ENCODE assay signal across 17 mouse cellular contexts in the genomic region with DNA sequence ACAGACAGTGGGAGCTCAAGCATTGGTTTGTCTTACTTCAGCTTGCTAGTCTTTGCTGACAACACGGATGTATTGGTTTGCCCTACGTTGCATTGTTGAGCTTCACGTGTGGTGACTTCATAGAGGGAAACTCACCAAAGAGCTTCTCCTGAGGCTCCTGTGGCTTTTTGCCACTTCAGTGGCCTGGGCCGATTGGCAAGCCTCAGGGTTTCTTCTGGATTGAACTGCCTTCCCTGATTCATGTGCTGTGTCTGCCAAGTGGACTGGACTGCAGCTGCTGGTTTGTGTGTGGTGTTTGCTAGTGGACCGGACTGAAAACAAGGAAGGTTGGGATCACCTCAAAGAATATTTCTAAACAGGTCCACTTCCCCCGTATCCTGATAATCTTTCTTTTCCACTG. TPM values are rescaled to one million over a fixed set of nuclear protein-coding genes. Genes with fewer than 3 reads are reported as not detected.
DNase-seq lines count a peak whose midpoint lies in the region; ATAC-seq and TF ChIP-seq lines count a peak whose summit lies in the region.
"Had no signal": no experiment of that assay in that cellular context is flagged by ENCODE, and none has a peak within 500 bp of the region (broad histone marks: within the 10 kb centered on the region; RNA-seq: fewer than 3 reads in every experiment).

No protein-coding gene starts in this region.

- peaks cover 11% of the 10 kb centered on the region; the same call in 1 of the 2 replicates for H3K36me3 ChIP-seq in forebrain, embryonic 13.5 days (ENCODE audit: poor library complexity, severe bottlenecking)
- H3K36me3 ChIP-seq in midbrain, postnatal 0 days (ENCODE audit: insufficient read depth, low read length) = no peaks in the 10 kb centered on the region

- no peaks in the 10 kb centered on the region for H3K9me3 ChIP-seq in forebrain, embryonic 13.5 days (replicated peaks)
- no peaks in the 10 kb centered on the region for H3K9me3 ChIP-seq in midbrain, postnatal 0 days (ENCODE audit: low read length)
- H3K9me3 ChIP-seq: embryonic facial prominence, embryonic 12.5 days; kidney, embryonic 15.5 days; liver, embryonic 12.5 days had no signal

- H3K27ac ChIP-seq in forebrain, embryonic 13.5 days = peak overlapping the region; percentile 62; the same call in 1 of the 2 replicates
- no peak overlapping the region for H3K27ac ChIP-seq in midbrain, postnatal 0 days (ENCODE audit: low read depth, low read length)
- H3K27ac ChIP-seq: embryonic facial prominence, embryonic 12.5 days; kidney, embryonic 15.5 days; liver, embryonic 12.5 days had no signal

- peaks cover 27% of the 10 kb centered on the region for H3K4me1 ChIP-seq in forebrain, embryonic 13.5 days
- H3K4me1 ChIP-seq in midbrain, postnatal 0 days (ENCODE audit: insufficient read depth, low read length) = peaks cover 3% of the 10 kb centered on the region; the same call in 1 of the 2 replicates
- H3K4me1 ChIP-seq: liver, embryonic 12.5 days had no signal

- no peak for ATAC-seq in cerebellum, adult (ENCODE audit: insufficient number of reproducible peaks, low FRiP score, low TSS enrichment)
- ATAC-seq in forebrain, embryonic 13.5 days = no peak
- ATAC-seq in midbrain, postnatal 0 days (ENCODE audit: low FRiP score) = no peak
- ATAC-seq: inflammation-experienced regulatory T-cells, adult 6 months; liver, embryonic 12.5 days had no signal

- no peaks in the 10 kb centered on the region for H3K27me3 ChIP-seq in forebrain, embryonic 13.5 days
- H3K27me3 ChIP-seq in midbrain, postnatal 0 days (ENCODE audit: insufficient read depth, low read length) = no peaks in the 10 kb centered on the region; the same call in 1 of the 2 replicates
- H3K27me3 ChIP-seq: CH12.LX; embryonic facial prominence, embryonic 12.5 days; kidney, embryonic 15.5 days; liver, embryonic 12.5 days had no signal

- 69% methylated on average over 6 of the region's 6 CpGs for WGBS in forebrain, embryonic 13.5 days
- WGBS in midbrain, postnatal 0 days = 70% methylated on average over 6 of the region's 6 CpGs

- TF ChIP-seq CTCF in midbrain, postnatal 0 days (IDR thresholded peaks at IDR 0.05) = no peak

- intact Hi-C loops in left cerebral cortex, postnatal 4 days (cut with DNase I) = no loop called here
- intact Hi-C loops in left cerebral cortex, postnatal 36 days (cut with DNase I) = no loop called here

- no peak overlapping the region for H3K9ac ChIP-seq in forebrain, embryonic 13.5 days
- H3K9ac ChIP-seq in midbrain, postnatal 0 days (replicated peaks; ENCODE audit: low read length, poor library complexity, severe bottlenecking) = no peak overlapping the region
- H3K9ac ChIP-seq: embryonic facial prominence, embryonic 12.5 days; kidney, embryonic 15.5 days; liver, embryonic 12.5 days; lung, embryonic 14.5 days had no signal

- DNase-seq in cerebellum, postnatal 14 days = peak; percentile 16 to 18
- peak; percentile 31 for DNase-seq in left cerebral cortex, postnatal 4 days
- no peak for DNase-seq in left cerebral cortex, postnatal 36 days (ENCODE audit: low spot score in 2 of 2)
- peak; percentile 8 for DNase-seq in midbrain, postnatal 0 days (ENCODE audit: low spot score)
- DNase-seq in layer of hippocampus, adult 18-20 months (ENCODE audit: low spot score in 2 of 2) = no peak
- no peak for DNase-seq in heart, adult 9 months (ENCODE audit: low spot score in 2 of 2)
- DNase-seq: adrenal gland, postnatal 10 days; cerebellum, adult 11-12 months; lung, embryonic 14.5 days; lung, postnatal 4 days had no signal

- no peak overlapping the region for H3K4me3 ChIP-seq in forebrain, embryonic 13.5 days
- no peak overlapping the region for H3K4me3 ChIP-seq in midbrain, postnatal 0 days (ENCODE audit: low read depth, low read length)
- H3K4me3 ChIP-seq: embryonic facial prominence, embryonic 12.5 days; kidney, embryonic 15.5 days; liver, embryonic 12.5 days had no signal

- no peak overlapping the region for H3K4me2 ChIP-seq in forebrain, embryonic 13.5 days
- no peak overlapping the region for H3K4me2 ChIP-seq in midbrain, postnatal 0 days (ENCODE audit: low read depth, low read length, poor library complexity, severe bottlenecking)
- H3K4me2 ChIP-seq: embryonic facial prominence, embryonic 12.5 days; kidney, embryonic 15.5 days; liver, embryonic 12.5 days; lung, embryonic 14.5 days had no signal

RNA-seq across cellular contexts. Expression of a gene that starts 43.7 kb away (rescaled TPM):
- 1 to 10 TPM; 7.1 to 8.0 TPM for total RNA-seq in left cerebral cortex, postnatal 4 days (2021)
- total RNA-seq in left cerebral cortex, postnatal 36 days (2021) = 1 to 10 TPM; 6.0 to 6.1 TPM
- 6.0 and 7.3 TPM in 2 replicates for polyA plus RNA-seq in forebrain, embryonic 13.5 days (2015; fragmentation: Nextera tagmentation; extraction: Ambion mirVana)
- total RNA-seq in midbrain, postnatal 0 days (2014; rRNA removed) = 6.1 and 7.3 TPM in 2 replicates
- polyA plus RNA-seq in midbrain, postnatal 0 days (2015; fragmentation: Nextera tagmentation; extraction: Ambion mirVana) = 3.0 and 3.1 TPM in 2 replicates
- total RNA-seq in layer of hippocampus, adult 18-20 months (2021) = 1 to 10 TPM; 6.6 to 6.7 TPM

Comparison
In these comparisons a context has a peak if more than half of its experiments do, and no peak if none do; other contexts are left out.
1. DNase-seq: peak in cerebellum, postnatal 14 days (2 of 2), left cerebral cortex, postnatal 4 days (single experiment) and midbrain, postnatal 0 days (single experiment); none in left cerebral cortex, postnatal 36 days (0 of 2), layer of hippocampus, adult 18-20 months (0 of 2) and heart, adult 9 months (0 of 2).